ENCODE assay signal across 8 mouse cellular contexts in the genomic region with DNA sequence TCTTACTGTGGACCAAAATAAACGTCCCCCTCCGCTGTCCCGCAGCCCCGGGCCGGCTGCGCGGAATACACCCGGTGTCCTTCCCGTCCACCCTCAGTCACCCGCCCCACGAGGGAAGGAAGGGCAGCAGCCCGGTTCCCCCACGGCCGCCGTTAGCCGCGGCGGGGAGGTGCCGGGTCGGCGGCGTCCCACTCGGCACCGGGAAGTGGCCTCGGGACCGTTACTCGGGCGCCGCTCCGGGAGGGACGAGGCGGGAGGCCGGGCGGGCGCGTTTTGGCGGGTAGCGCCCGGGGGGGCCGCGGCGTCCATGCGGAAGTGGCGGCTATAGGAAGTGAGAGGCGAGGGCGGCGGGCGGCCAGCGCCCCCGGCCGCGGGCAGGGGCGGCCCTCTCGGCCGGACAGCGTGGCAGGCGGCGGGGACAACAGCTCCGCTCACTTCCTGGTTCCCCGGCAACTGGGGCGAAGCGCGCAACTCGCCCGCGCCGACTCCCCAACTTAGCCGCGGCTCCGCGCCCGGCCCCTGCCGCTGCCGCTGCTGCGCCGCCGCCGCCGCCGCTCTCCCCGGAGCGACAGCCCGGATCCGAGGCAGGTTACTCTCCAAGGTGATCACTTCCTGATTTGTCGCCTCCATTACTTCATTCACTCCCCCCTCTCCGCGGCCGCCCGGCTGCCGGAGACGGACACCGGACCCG. TPM values are rescaled to one million over a fixed set of nuclear protein-coding genes. Genes with fewer than 3 reads are reported as not detected.
DNase-seq lines count a peak whose midpoint lies in the region; ATAC-seq and TF ChIP-seq lines count a peak whose summit lies in the region.

No protein-coding gene starts in this region.

- H3K4me1 ChIP-seq in kidney, adult 2 months (ENCODE audit: control insufficient read depth, insufficient read depth, low read length): no peaks in the 10 kb centered on the region
- peaks cover 13% of the 10 kb centered on the region for H3K4me1 ChIP-seq in forebrain, embryonic 12.5 days
- peaks cover 23% of the 10 kb centered on the region for H3K4me1 ChIP-seq in hindbrain, embryonic 15.5 days (replicated peaks)
- H3K4me1 ChIP-seq in limb, embryonic 14.5 days (ENCODE audit: control insufficient read depth, insufficient read depth, low read length): peaks cover 9% of the 10 kb centered on the region
- H3K4me1 ChIP-seq in midbrain, embryonic 13.5 days (replicated peaks): peaks cover 21% of the 10 kb centered on the region
- peaks cover 9% of the 10 kb centered on the region for H3K4me1 ChIP-seq in stomach, embryonic 15.5 days

- peak overlapping the region; percentile 77 for H3K4me3 ChIP-seq in kidney, adult 2 months (ENCODE audit: insufficient read depth, low read depth, low read length)
- H3K4me3 ChIP-seq in forebrain, embryonic 12.5 days (replicated peaks): peak overlapping the region; percentile 95
- H3K4me3 ChIP-seq in hindbrain, embryonic 15.5 days: peak overlapping the region; percentile 69
- peak overlapping the region; percentile 98 for H3K4me3 ChIP-seq in limb, embryonic 14.5 days (replicated peaks; ENCODE audit: low read length)
- peak overlapping the region; percentile 98 for H3K4me3 ChIP-seq in midbrain, embryonic 13.5 days (replicated peaks)
- peak overlapping the region; percentile 97 for H3K4me3 ChIP-seq in stomach, embryonic 15.5 days (replicated peaks)

- peak overlapping the region; percentile 93 for H3K27ac ChIP-seq in kidney, adult 2 months (ENCODE audit: insufficient read depth, low read depth, low read length)
- peak overlapping the region; percentile 97 for H3K27ac ChIP-seq in forebrain, embryonic 12.5 days
- peak overlapping the region; percentile 93 for H3K27ac ChIP-seq in hindbrain, embryonic 15.5 days (replicated peaks)
- peak overlapping the region; percentile 98 for H3K27ac ChIP-seq in limb, embryonic 14.5 days (replicated peaks; ENCODE audit: low read depth, low read length)
- H3K27ac ChIP-seq in midbrain, embryonic 13.5 days: peak overlapping the region; percentile 95
- peak overlapping the region; percentile 100 for H3K27ac ChIP-seq in stomach, embryonic 15.5 days

- WGBS in kidney, adult 2 months: under 1% methylated on average over 90 of the region's 93 CpGs
- under 1% methylated on average over 83 of the region's 93 CpGs for WGBS in forebrain, embryonic 12.5 days
- 0% methylated on average over 67 of the region's 93 CpGs for whole genome bisulfite sequencing in hindbrain, embryonic 15.5 days
- WGBS in limb, embryonic 14.5 days: 1% methylated on average over 38 of the region's 93 CpGs
- 0% methylated on average over 69 of the region's 93 CpGs for WGBS in midbrain, embryonic 13.5 days
- WGBS in stomach, embryonic 15.5 days: under 1% methylated on average over 57 of the region's 93 CpGs

- H3K27me3 ChIP-seq in kidney, adult 2 months (replicated peaks; ENCODE audit: control insufficient read depth, insufficient read depth, low read length): no peaks in the 10 kb centered on the region
- H3K27me3 ChIP-seq in forebrain, embryonic 12.5 days: no peaks in the 10 kb centered on the region
- no peaks in the 10 kb centered on the region for H3K27me3 ChIP-seq in hindbrain, embryonic 15.5 days
- no peaks in the 10 kb centered on the region for H3K27me3 ChIP-seq in limb, embryonic 14.5 days (ENCODE audit: control insufficient read depth, insufficient read depth, low read length)
- no peaks in the 10 kb centered on the region for H3K27me3 ChIP-seq in midbrain, embryonic 13.5 days
- H3K27me3 ChIP-seq in stomach, embryonic 15.5 days (replicated peaks): no peaks in the 10 kb centered on the region

- H3K9me3 ChIP-seq in forebrain, embryonic 12.5 days: no peaks in the 10 kb centered on the region
- no peaks in the 10 kb centered on the region for H3K9me3 ChIP-seq in hindbrain, embryonic 15.5 days
- no peaks in the 10 kb centered on the region for H3K9me3 ChIP-seq in limb, embryonic 14.5 days (ENCODE audit: control insufficient read depth, low read length)
- no peaks in the 10 kb centered on the region for H3K9me3 ChIP-seq in midbrain, embryonic 13.5 days
- no peaks in the 10 kb centered on the region for H3K9me3 ChIP-seq in stomach, embryonic 15.5 days

- TF ChIP-seq CTCF in kidney, adult 2 months (conservative IDR thresholded peaks at IDR 0.05; ENCODE audit: insufficient read depth, insufficient read length, low read depth, low read length): no peak

- DNase-seq in kidney, adult 2 months: peak; percentile 66
- DNase-seq in kidney, adult 18-20 months: no peak
- DNase-seq in adrenal gland, adult 8-10 months: peak; percentile 53
- peak; percentile 24 for DNase-seq in limb, embryonic 14.5 days (ENCODE audit: low spot score)

- peak overlapping the region; percentile 91 for H3K9ac ChIP-seq in forebrain, embryonic 12.5 days
- peak overlapping the region; percentile 75 for H3K9ac ChIP-seq in hindbrain, embryonic 15.5 days
- peak overlapping the region; percentile 93 for H3K9ac ChIP-seq in limb, embryonic 14.5 days (ENCODE audit: low read depth, low read length, severe bottlenecking)
- H3K9ac ChIP-seq in midbrain, embryonic 13.5 days (replicated peaks): peak overlapping the region; percentile 89
- H3K9ac ChIP-seq in stomach, embryonic 15.5 days: peak overlapping the region; percentile 99

- H3K4me2 ChIP-seq in forebrain, embryonic 12.5 days: peak overlapping the region; percentile 75
- H3K4me2 ChIP-seq in hindbrain, embryonic 15.5 days: peak overlapping the region; percentile 72
- peak overlapping the region; percentile 66 for H3K4me2 ChIP-seq in limb, embryonic 14.5 days (replicated peaks; ENCODE audit: low read depth, low read length, severe bottlenecking)
- peak overlapping the region; percentile 73 for H3K4me2 ChIP-seq in midbrain, embryonic 13.5 days (replicated peaks)
- peak overlapping the region; percentile 66 for H3K4me2 ChIP-seq in stomach, embryonic 15.5 days

- peak; percentile 39 for ATAC-seq in forebrain, embryonic 12.5 days (ENCODE audit: low FRiP score)
- peak; percentile 14; the same call in 1 of the 2 replicates for ATAC-seq in hindbrain, embryonic 15.5 days (ENCODE audit: low FRiP score, low read depth)
- ATAC-seq in limb, embryonic 14.5 days (ENCODE audit: low FRiP score, low read depth): peak; percentile 9; the same call in 1 of the 2 replicates
- peak; percentile 38 for ATAC-seq in midbrain, embryonic 13.5 days
- ATAC-seq in stomach, embryonic 15.5 days (ENCODE audit: insufficient read depth, low FRiP score, low read depth): 0 out of 2 replicates have a peak, but pooled peaks have one; percentile 4

- H3K36me3 ChIP-seq in kidney, adult 2 months (ENCODE audit: control insufficient read depth, insufficient read depth, low read length): no peaks in the 10 kb centered on the region
- no peaks in the 10 kb centered on the region for H3K36me3 ChIP-seq in forebrain, embryonic 12.5 days (replicated peaks)
- no peaks in the 10 kb centered on the region for H3K36me3 ChIP-seq in hindbrain, embryonic 15.5 days
- H3K36me3 ChIP-seq in limb, embryonic 14.5 days (ENCODE audit: control insufficient read depth, insufficient read depth, low read length): no peaks in the 10 kb centered on the region
- no peaks in the 10 kb centered on the region for H3K36me3 ChIP-seq in midbrain, embryonic 13.5 days
- H3K36me3 ChIP-seq in stomach, embryonic 15.5 days: no peaks in the 10 kb centered on the region

- TF ChIP-seq POLR2A in kidney, adult 2 months (IDR thresholded peaks at IDR 0.05; ENCODE audit: low read depth, low read length): no peak
- TF ChIP-seq POLR2A in limb, embryonic 14.5 days (IDR thresholded peaks at IDR 0.05; ENCODE audit: borderline replicate concordance, extremely low read depth, insufficient read depth, insufficient read length): no peak

RNA-seq across cellular contexts. Expression of gene Noct, which starts 52.3 kb away (rescaled TPM):
- 8.1 and 9.4 TPM in 2 replicates for polyA plus RNA-seq in kidney, adult 2 months (2012; rRNA removed)
- 10 to 100 TPM; 12.8 to 16.4 (median 14.1) TPM for total RNA-seq in adrenal gland, adult 8-10 months (2022)
- polyA plus RNA-seq in forebrain, embryonic 12.5 days (2016; fragmentation: Nextera tagmentation; extraction: Ambion mirVana): 14.9 and 16.4 TPM in 2 replicates
- 31.1 and 35.6 TPM in 2 replicates for polyA plus RNA-seq in hindbrain, embryonic 15.5 days (2015; fragmentation: Nextera tagmentation; extraction: Ambion mirVana)
- polyA plus RNA-seq in limb, embryonic 14.5 days (2012; rRNA removed): 18.0 and 23.3 TPM in 2 replicates
- polyA plus RNA-seq in limb, embryonic 14.5 days (2014; fragmentation: Nextera tagmentation; extraction: Ambion mirVana): 10.0 and 11.7 TPM in 2 replicates
- polyA plus RNA-seq in midbrain, embryonic 13.5 days (2015; fragmentation: Nextera tagmentation; extraction: Ambion mirVana): 15.3 and 17.8 TPM in 2 replicates
- 8.5 and 9.3 TPM in 2 replicates for polyA plus RNA-seq in stomach, embryonic 15.5 days (2015; fragmentation: Nextera tagmentation; extraction: Ambion mirVana)
